Mouse (Mus musculus) cerebellum, postnatal 36 days (tissue): Measurements from ENCODE around the gene Slc6a9.

Experiments
- DNase-seq, 2 experiments: peaks; one replicate each; pipeline ENCODE4 v3.0.0; 2021 to 2022; ENCODE audit warnings: mixed read lengths in 2 of 2

Gene Slc6a9

GRCm38 (mm10) chr4:117834457-117834844, at the start of gene Slc6a9:
Slc6a9 (plus strand) TSS chr4:117834506.
- no peak for DNase-seq

GRCm38 (mm10) chr4:117786963-117787362, 47.3 kb upstream of the Slc6a9 start:
- no peak for DNase-seq

GRCm38 (mm10) chr4:117788308-117788707, 46.0 kb upstream of the Slc6a9 start:
- no peak for DNase-seq

- DNase-seq: no peak
These were observed 34.4 kb upstream of the Slc6a9 start for GRCm38 (mm10) chr4:117799904-117800303.

- DNase-seq: no peak
These were observed 27.3 kb upstream of the Slc6a9 start for GRCm38 (mm10) chr4:117806992-117807391.

GRCm38 (mm10) chr4:117810933-117811332, 23.4 kb upstream of the Slc6a9 start:
- DNase-seq: no peak

GRCm38 (mm10) chr4:117813591-117814192, 20.6 kb upstream of the Slc6a9 start:
- DNase-seq: no peak

- no peak for DNase-seq
These were observed 20.0 kb upstream of the Slc6a9 start for GRCm38 (mm10) chr4:117814333-117814732.

GRCm38 (mm10) chr4:117816776-117817175, 17.5 kb upstream of the Slc6a9 start:
- DNase-seq: no peak

- DNase-seq: no peak
These were observed 16.3 kb upstream of the Slc6a9 start for GRCm38 (mm10) chr4:117818032-117818431.

- DNase-seq: no peak
These were observed 5.6 kb upstream of the Slc6a9 start for GRCm38 (mm10) chr4:117828572-117829145.

GRCm38 (mm10) chr4:117829260-117830123, 4.8 kb upstream of the Slc6a9 start:
- peak; percentile 81 to 84 for DNase-seq

GRCm38 (mm10) chr4:117830124-117830551, 4.2 kb upstream of the Slc6a9 start:
- no peak for DNase-seq

- DNase-seq: no peak
These were observed 3.5 kb upstream of the Slc6a9 start for GRCm38 (mm10) chr4:117830801-117831200.

- no peak for DNase-seq
These were observed 2.8 kb upstream of the Slc6a9 start for GRCm38 (mm10) chr4:117831499-117831898.

GRCm38 (mm10) chr4:117831920-117832691, 2.2 kb upstream of the Slc6a9 start:
- no peak for DNase-seq

- DNase-seq: peak; percentile 43 to 50
These were observed 682 bp downstream of the Slc6a9 start for GRCm38 (mm10) chr4:117834845-117835530.

GRCm38 (mm10) chr4:117835531-117836111, 1.3 kb downstream of the Slc6a9 start:
- peak; percentile 55 to 56 for DNase-seq

GRCm38 (mm10) chr4:117836204-117836767, 2.0 kb downstream of the Slc6a9 start:
- DNase-seq: peak; percentile 86 to 91

GRCm38 (mm10) chr4:117837271-117837670, 3.0 kb downstream of the Slc6a9 start:
- no peak for DNase-seq

GRCm38 (mm10) chr4:117839366-117839765, 5.1 kb downstream of the Slc6a9 start:
- DNase-seq: no peak

GRCm38 (mm10) chr4:117840821-117841220, 6.5 kb downstream of the Slc6a9 start:
- DNase-seq: no peak
